Mouse (Mus musculus): ENCODE results near the gene Slc38a4. TPM values are rescaled to one million over a fixed set of nuclear protein-coding genes. Genes with fewer than 3 reads are reported as not detected.

The Slc38a4 gene
- 42.9 and 50.5 TPM in 2 replicates for polyA plus RNA-seq (2015; fragmentation: Nextera tagmentation; extraction: Ambion mirVana)

GRCm38 (mm10) chr15:97055794-97056193 lies at the start of gene Slc38a4:
Gene Slc38a4 (minus strand): TSS chr15:97055956.
- peak; percentile 84 for ATAC-seq
- Histone ChIP-seq H3K36me3 (no peaks in the 10 kb centered on the region), H3K9me3 (no peaks in the 10 kb centered on the region; the same call in 1 of the 2 replicates), H3K9ac (peak within 1 kb of the TSS; percentile 46), H3K4me3 (replicated peaks) (peak within 1 kb of the TSS; percentile 46), H3K27me3 (replicated peaks) (no peaks in the 10 kb centered on the region), H3K4me2 (replicated peaks) (peak within 1 kb of the TSS; percentile 72), H3K4me1 (replicated peaks) (0 out of 2 replicates have a peak, but pooled peaks cover 2% of the 10 kb centered on the region), H3K27ac (peak within 1 kb of the TSS; percentile 64)
- 56% methylated on average over 9 of the region's 9 CpGs for WGBS

DNA sequence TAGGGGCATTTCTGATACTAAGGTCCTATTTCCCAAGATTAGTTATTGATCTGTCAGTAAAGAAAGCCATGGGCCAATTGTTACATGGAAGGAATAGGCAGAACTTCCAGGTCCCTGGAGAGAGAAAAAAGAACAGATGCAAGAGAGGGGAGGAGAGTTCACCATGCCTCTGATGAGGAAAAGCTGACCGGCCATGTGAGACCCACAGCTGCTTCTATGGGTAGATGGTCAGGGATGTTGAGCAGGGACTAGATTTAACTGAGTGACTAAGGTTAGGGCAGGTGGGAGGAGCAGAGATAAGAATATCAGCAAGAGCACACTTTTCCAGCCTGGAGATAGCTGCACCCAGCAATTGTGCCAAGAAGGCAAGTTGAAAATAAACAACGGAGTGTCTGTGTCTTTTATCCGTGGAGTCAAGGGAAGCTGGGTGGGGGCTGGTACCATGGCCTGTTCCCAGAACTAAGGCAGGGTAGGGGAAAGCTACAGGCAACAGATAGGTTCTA lies 49.2 kb upstream of the Slc38a4 start:
- Histone ChIP-seq H3K9me3 (no peaks in the 10 kb centered on the region), H3K27ac (no peak overlapping the region), H3K4me3 (replicated peaks) (no peak overlapping the region), H3K4me2 (replicated peaks) (no peak overlapping the region), H3K27me3 (replicated peaks) (no peaks in the 10 kb centered on the region), H3K4me1 (replicated peaks) (0 out of 2 replicates have a peak, but pooled peaks cover 6% of the 10 kb centered on the region), H3K36me3 (no peaks in the 10 kb centered on the region), H3K9ac (no peak overlapping the region)
- ATAC-seq: no peak
- WGBS: 22% methylated on average over 3 of the region's 3 CpGs

DNA sequence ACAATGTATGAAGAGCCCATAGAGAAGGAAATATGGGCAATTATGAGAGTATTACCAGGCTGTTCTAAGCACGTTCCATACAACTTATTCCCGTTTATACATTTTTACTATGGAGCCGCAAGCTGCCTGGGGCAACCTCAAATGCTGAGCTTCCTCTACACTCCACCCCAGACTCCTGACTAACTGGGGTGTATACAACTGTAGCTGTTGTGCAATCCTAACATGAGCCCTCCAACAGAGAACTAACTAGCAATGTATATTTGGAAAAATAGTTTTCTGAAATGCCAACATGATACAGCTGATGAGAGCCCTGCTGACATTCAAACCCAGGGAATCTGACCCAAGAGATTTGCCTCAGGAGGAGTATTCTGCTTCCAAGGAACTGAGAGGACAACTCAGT lies 48.3 kb upstream of the Slc38a4 start:
- 82% methylated on average over 3 of the region's 3 CpGs for WGBS
- Histone ChIP-seq H3K9me3 (no peaks in the 10 kb centered on the region), H3K27ac (no peak overlapping the region), H3K36me3 (no peaks in the 10 kb centered on the region), H3K4me1 (replicated peaks) (0 out of 2 replicates have a peak, but pooled peaks cover 6% of the 10 kb centered on the region), H3K4me3 (replicated peaks) (no peak overlapping the region), H3K4me2 (replicated peaks) (no peak overlapping the region), H3K9ac (no peak overlapping the region), H3K27me3 (replicated peaks) (no peaks in the 10 kb centered on the region)
- no peak for ATAC-seq

DNA sequence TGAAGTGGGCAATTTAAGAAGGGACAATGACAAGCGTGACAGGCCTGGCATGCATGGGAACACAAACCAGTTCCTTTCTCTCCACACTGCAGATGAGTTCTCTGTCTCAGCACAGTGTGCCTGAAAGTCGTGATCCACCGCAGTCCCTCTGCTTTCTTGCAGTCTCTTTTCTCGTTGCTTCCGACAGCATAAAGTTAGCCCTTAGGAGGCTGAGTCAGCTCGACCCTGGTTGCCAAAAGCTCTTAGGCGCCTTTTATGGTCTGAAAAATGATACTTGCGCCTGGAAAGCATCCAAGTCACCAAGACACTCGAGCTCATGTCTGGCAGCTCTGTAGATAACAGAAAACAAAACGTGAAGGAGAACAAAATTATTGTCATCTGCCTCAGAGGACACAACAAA lies 47.1 kb upstream of the Slc38a4 start:
- no peak overlapping the region for H3K9ac ChIP-seq
- H3K36me3 ChIP-seq: no peaks in the 10 kb centered on the region
- H3K4me3 ChIP-seq (replicated peaks): no peak overlapping the region
- no peak overlapping the region for H3K4me2 ChIP-seq (replicated peaks)
- 0 out of 2 replicates have a peak, but pooled peaks cover 6% of the 10 kb centered on the region for H3K4me1 ChIP-seq (replicated peaks)
- no peak overlapping the region for H3K27ac ChIP-seq
- WGBS: 36% methylated on average over 10 of the region's 10 CpGs
- no peak for ATAC-seq
- no peaks in the 10 kb centered on the region for H3K27me3 ChIP-seq (replicated peaks)
- no peaks in the 10 kb centered on the region for H3K9me3 ChIP-seq

DNA sequence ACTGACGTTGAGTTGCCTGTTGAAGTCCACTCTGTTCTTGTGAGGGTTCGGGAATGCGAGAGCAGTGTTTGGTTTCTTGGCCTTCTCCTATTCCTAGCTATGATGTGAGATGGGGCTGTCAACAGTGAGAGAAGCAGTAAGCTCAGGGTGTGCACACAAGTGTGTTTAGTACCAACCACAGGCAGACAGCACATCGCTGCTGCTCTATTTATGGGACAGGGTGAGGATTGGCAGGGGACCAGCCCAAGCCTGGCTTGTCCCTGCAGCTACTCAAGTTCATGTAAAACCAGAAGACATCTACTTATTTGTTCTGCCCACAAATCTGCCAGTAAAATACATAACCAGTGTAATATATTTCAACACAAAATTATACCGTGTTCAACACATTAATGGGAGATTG lies 46.4 kb upstream of the Slc38a4 start:
- no peak overlapping the region for H3K4me3 ChIP-seq (replicated peaks)
- H3K4me2 ChIP-seq (replicated peaks): no peak overlapping the region
- no peak overlapping the region for H3K9ac ChIP-seq
- 0 out of 2 replicates have a peak, but pooled peaks cover 6% of the 10 kb centered on the region for H3K4me1 ChIP-seq (replicated peaks)
- no peaks in the 10 kb centered on the region for H3K9me3 ChIP-seq
- 86% methylated on average over 5 of the region's 5 CpGs for WGBS
- H3K27me3 ChIP-seq (replicated peaks): no peaks in the 10 kb centered on the region
- no peaks in the 10 kb centered on the region for H3K36me3 ChIP-seq
- ATAC-seq: no peak
- no peak overlapping the region for H3K27ac ChIP-seq

DNA sequence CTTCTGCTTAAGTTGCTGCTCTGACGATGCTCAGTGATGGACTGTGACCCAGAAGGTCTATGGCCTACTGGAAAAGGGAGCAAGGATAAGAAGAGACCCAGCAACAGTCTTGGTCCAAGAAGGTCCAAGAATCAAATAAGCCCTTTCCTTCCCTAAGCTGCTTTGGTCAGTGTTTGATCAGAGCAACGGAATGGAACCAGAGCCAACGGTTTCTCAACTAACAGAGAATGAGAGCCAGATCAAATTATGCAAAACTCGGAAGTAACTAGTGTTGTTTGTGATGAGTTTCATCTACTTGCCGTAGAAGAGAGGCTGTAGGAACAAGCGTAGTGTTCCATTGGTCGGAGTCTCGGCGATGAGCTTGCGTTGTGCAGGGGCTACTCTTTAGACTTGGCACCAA lies 43.3 kb upstream of the Slc38a4 start:
- no peaks in the 10 kb centered on the region for H3K9me3 ChIP-seq
- no peaks in the 10 kb centered on the region for H3K4me1 ChIP-seq (replicated peaks)
- H3K27me3 ChIP-seq (replicated peaks): no peaks in the 10 kb centered on the region
- H3K4me2 ChIP-seq (replicated peaks): no peak overlapping the region
- no peak overlapping the region for H3K9ac ChIP-seq
- H3K4me3 ChIP-seq (replicated peaks): no peak overlapping the region
- no peak for ATAC-seq
- no peak overlapping the region for H3K27ac ChIP-seq
- 94% methylated on average over 10 of the region's 10 CpGs for WGBS
- H3K36me3 ChIP-seq: no peaks in the 10 kb centered on the region

GRCm38 (mm10) chr15:97097548-97097947 lies 41.8 kb upstream of the Slc38a4 start:
- H3K4me1 ChIP-seq (replicated peaks): no peaks in the 10 kb centered on the region
- no peak overlapping the region for H3K27ac ChIP-seq
- 56% methylated on average over 4 of the region's 4 CpGs for WGBS
- H3K9ac ChIP-seq: no peak overlapping the region
- no peaks in the 10 kb centered on the region for H3K27me3 ChIP-seq (replicated peaks)
- no peak overlapping the region for H3K4me3 ChIP-seq (replicated peaks)
- H3K9me3 ChIP-seq: no peaks in the 10 kb centered on the region
- H3K36me3 ChIP-seq: no peaks in the 10 kb centered on the region
- ATAC-seq: no peak
- no peak overlapping the region for H3K4me2 ChIP-seq (replicated peaks)

GRCm38 (mm10) chr15:97089526-97089925 lies 33.8 kb upstream of the Slc38a4 start:
- WGBS: 22% methylated on average over 6 of the region's 6 CpGs
- no peaks in the 10 kb centered on the region for H3K36me3 ChIP-seq
- ATAC-seq: no peak
- H3K4me2 ChIP-seq (replicated peaks): no peak overlapping the region
- H3K4me3 ChIP-seq (replicated peaks): no peak overlapping the region
- H3K27ac ChIP-seq: no peak overlapping the region
- H3K9me3 ChIP-seq: no peaks in the 10 kb centered on the region
- H3K27me3 ChIP-seq (replicated peaks): no peaks in the 10 kb centered on the region
- H3K4me1 ChIP-seq (replicated peaks): no peaks in the 10 kb centered on the region
- no peak overlapping the region for H3K9ac ChIP-seq

DNA sequence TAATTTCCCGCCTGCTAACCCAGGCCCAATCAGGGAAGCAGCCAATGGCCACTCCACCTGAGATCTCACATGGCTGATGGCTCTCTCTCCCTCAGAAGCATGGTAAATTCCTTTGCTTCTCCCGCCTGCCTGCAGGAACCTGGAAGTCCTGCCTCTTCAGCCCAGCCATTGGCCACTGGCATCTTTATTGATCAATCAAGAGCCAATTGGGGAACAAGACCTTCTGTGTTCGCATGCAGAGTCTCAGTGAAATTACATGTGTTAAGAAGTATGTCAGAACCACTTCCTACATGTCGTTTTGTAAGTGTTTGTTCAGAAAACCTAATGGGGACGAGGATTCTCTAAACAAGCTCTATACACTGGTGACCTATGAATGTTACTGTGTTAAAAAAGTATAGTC lies 30.1 kb upstream of the Slc38a4 start:
- Histone ChIP-seq H3K27me3 (replicated peaks) (no peaks in the 10 kb centered on the region), H3K4me3 (replicated peaks) (no peak overlapping the region), H3K4me2 (replicated peaks) (peak overlapping the region; percentile 28; the same call in 1 of the 2 replicates), H3K4me1 (replicated peaks) (no peaks in the 10 kb centered on the region), H3K9ac (no peak overlapping the region), H3K27ac (no peak overlapping the region), H3K36me3 (no peaks in the 10 kb centered on the region), H3K9me3 (no peaks in the 10 kb centered on the region)
- WGBS: 25% methylated on average over 5 of the region's 5 CpGs
- peak; percentile 88 for ATAC-seq

GRCm38 (mm10) chr15:97077665-97078064 lies 21.9 kb upstream of the Slc38a4 start:
- no peaks in the 10 kb centered on the region for H3K9me3 ChIP-seq
- H3K36me3 ChIP-seq: no peaks in the 10 kb centered on the region
- no peak overlapping the region for H3K27ac ChIP-seq
- H3K9ac ChIP-seq: no peak overlapping the region
- H3K4me3 ChIP-seq (replicated peaks): no peak overlapping the region
- 73% methylated on average over 6 of the region's 6 CpGs for WGBS
- H3K4me1 ChIP-seq (replicated peaks): 0 out of 2 replicates have a peak, but pooled peaks cover 3% of the 10 kb centered on the region
- H3K27me3 ChIP-seq (replicated peaks): no peaks in the 10 kb centered on the region
- H3K4me2 ChIP-seq (replicated peaks): no peak overlapping the region
- peak; percentile 58; the same call in 1 of the 2 replicates for ATAC-seq

- 82% methylated on average over 3 of the region's 3 CpGs for WGBS
- Histone ChIP-seq H3K27me3 (replicated peaks) (no peaks in the 10 kb centered on the region), H3K27ac (no peak overlapping the region), H3K9me3 (no peaks in the 10 kb centered on the region), H3K9ac (no peak overlapping the region), H3K4me3 (replicated peaks) (no peak overlapping the region), H3K4me2 (replicated peaks) (no peak overlapping the region), H3K36me3 (no peaks in the 10 kb centered on the region), H3K4me1 (replicated peaks) (0 out of 2 replicates have a peak, but pooled peaks cover 3% of the 10 kb centered on the region)
- no peak for ATAC-seq
Measured at GRCm38 (mm10) chr15:97076092-97076491, 20.3 kb upstream of the Slc38a4 start.

DNA sequence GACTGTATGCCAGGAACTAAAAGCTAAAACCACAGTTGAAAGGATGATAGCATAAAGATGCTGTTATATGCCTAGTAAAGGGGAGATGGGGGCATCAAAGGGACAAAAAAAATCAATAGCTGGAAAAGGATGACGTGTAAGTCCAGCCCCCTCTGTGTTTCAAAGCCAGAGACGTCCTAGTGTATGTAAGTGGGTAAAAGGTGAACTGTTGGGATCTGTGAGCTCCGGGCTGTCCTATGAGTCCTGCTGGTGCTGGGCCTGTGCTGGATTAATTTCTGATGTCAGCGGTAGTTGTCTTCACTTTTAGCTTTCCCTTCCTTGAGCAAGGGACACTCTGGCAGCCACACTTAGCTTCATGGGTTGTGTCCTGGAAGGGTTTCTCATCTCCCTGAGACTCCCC lies 19.5 kb upstream of the Slc38a4 start:
- 0 out of 2 replicates have a peak, but pooled peaks cover 3% of the 10 kb centered on the region for H3K4me1 ChIP-seq (replicated peaks)
- no peak overlapping the region for H3K4me3 ChIP-seq (replicated peaks)
- H3K9ac ChIP-seq: no peak overlapping the region
- ATAC-seq: no peak
- 61% methylated on average over 4 of the region's 4 CpGs for WGBS
- H3K36me3 ChIP-seq: no peaks in the 10 kb centered on the region
- H3K9me3 ChIP-seq: no peaks in the 10 kb centered on the region
- H3K4me2 ChIP-seq (replicated peaks): no peak overlapping the region
- no peaks in the 10 kb centered on the region for H3K27me3 ChIP-seq (replicated peaks)
- no peak overlapping the region for H3K27ac ChIP-seq
